Mouse (Mus musculus) limb, embryonic 11.5 days (tissue): ENCODE measurements around the gene 4933405L10Rik. TPM values are rescaled to one million over a fixed set of nuclear protein-coding genes. Genes with fewer than 3 reads are reported as not detected.
A peak's percentile ranks its signal among the peaks of the same experiment; 100 is the strongest.

Source experiments
- ATAC-seq: fragments of 200-750 bp; cut with Nextera tagmentation; 2 replicates; pipeline ENCODE4 v1.8.0; 2017; ENCODE audit warnings: low read depth; ENCODE audit not compliant: insufficient number of reproducible peaks, low FRiP score, low TSS enrichment
- DNase-seq: peaks from one replicate; pipeline ENCODE4 v3.0.0-alpha.2; 2015; ENCODE audit warnings: low spot score
- H3K27ac ChIP-seq: fragments of 300-500 bp; sonication (generic); replicated peaks from 2 replicates; pipeline ENCODE4 v1.5.1; 2014; ENCODE audit warnings: low read depth, mild to moderate bottlenecking, low read length
- H3K27me3 ChIP-seq: fragments of 300-500 bp; sonication (generic); 2 replicates; pipeline ENCODE4 v1.6.1; 2014; ENCODE audit warnings: mild to moderate bottlenecking, low read length, mixed read lengths; ENCODE audit not compliant: control insufficient read depth, insufficient read depth
- H3K36me3 ChIP-seq: fragments of 300-500 bp; sonication (generic); 2 replicates; pipeline ENCODE4 v1.6.1; 2014; ENCODE audit warnings: mild to moderate bottlenecking, low read length, moderate library complexity, mixed read lengths; ENCODE audit not compliant: control insufficient read depth, insufficient read depth
- H3K4me1 ChIP-seq: fragments of 300-500 bp; sonication (generic); 2 replicates; pipeline ENCODE4 v1.6.1; 2014; ENCODE audit warnings: low read length, mixed read lengths; ENCODE audit not compliant: control insufficient read depth, insufficient read depth
- H3K4me2 ChIP-seq: fragments of 300-500 bp; sonication (generic); 2 replicates; pipeline ENCODE4 v1.6.1; 2014; ENCODE audit warnings: low read depth, mild to moderate bottlenecking, moderate library complexity; ENCODE audit not compliant: severe bottlenecking
- H3K4me3 ChIP-seq: fragments of 300-500 bp; sonication (generic); 2 replicates; pipeline ENCODE4 v1.5.1; 2014; ENCODE audit warnings: low read depth, low read length
- H3K9ac ChIP-seq: fragments of 300-500 bp; sonication (generic); 2 replicates; pipeline ENCODE4 v1.6.1; 2014; ENCODE audit warnings: mild to moderate bottlenecking, low read length
- H3K9me3 ChIP-seq: fragments of 300-500 bp; sonication (generic); 2 replicates; pipeline ENCODE4 v1.6.1; 2016; ENCODE audit warnings: low read length; ENCODE audit not compliant: control insufficient read depth
- WGBS: fragments of 180-500 bp; shearing (Covaris S2); extraction: QIAGEN DNeasy Blood & Tissue Kit; methylation state at CpG from one replicate; pipeline ENCODE4 v1.1.7; 2014; 5-methylcytosine and 5-hydroxymethylcytosine counted together
- polyA plus RNA-seq: library from polyadenylated mRNA; unstranded; fragments of >200 nt; fragmentation: Nextera tagmentation; extraction: Ambion mirVana; gene quantifications from 2 replicates; pipeline ENCODE4 v1.2.1, GENCODE M21; 2014

Gene 4933405L10Rik
- polyA plus RNA-seq, 1 experiment from 2014 or later: 0.12 TPM

DNA sequence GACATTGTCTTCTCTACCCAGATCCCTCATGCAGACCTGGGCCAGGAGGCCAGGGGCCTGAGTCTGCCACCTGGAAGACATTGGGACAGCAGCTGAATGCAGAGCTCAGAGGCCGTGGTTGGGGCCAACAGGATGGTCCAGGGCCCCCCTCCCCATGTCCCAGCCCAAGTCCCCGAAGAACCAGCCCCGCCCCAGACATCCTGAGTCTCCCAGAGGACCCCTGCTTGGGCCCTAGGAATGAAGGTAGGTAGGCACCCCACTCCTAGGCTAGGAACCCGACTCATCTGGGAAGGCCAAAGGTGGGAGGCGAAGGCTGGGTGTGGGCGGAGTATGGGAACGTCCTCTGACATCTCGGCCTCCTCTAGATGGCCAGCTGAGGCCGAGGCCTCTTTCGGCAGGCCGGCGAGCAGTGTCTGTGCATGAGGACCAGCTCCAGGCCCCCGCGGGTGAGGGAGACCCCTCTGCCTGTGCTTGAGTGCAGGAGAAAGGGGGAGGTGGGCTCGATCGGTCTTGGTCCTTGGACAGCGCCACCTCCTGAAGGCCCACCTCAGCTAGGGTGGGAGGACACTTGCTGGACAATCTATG is 10.2 kb upstream of the 4933405L10Rik start:
- ATAC-seq: no peak
- no peak overlapping the region for H3K4me3 ChIP-seq

DNA sequence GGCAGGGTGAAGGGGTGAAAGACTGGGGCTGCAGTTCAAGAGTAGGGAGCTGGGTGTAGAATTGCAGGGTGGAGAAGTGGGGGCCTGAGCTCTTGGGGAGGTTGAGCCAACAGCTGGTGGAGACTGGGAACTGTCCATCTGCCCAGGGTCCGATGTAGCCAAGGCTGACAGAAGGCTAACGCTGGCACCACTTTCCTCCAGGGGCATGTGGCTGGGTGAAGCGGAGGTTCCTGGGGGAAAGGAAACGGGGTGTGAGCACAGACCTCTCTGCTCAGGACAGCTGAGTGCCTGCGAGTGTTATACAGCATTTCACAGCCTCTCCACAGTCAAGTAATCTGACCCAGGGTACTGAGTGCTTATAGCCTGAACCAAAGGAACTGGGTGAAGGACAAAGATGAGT is 8.7 kb upstream of the 4933405L10Rik start:
- ATAC-seq (no peak), DNase-seq (no peak)
- H3K4me3 ChIP-seq: no peak overlapping the region
- WGBS: 87% methylated on average over 5 of the region's 5 CpGs
- H3K9me3 ChIP-seq: no peaks in the 10 kb centered on the region
- no peak overlapping the region for H3K9ac ChIP-seq
- no peak overlapping the region for H3K27ac ChIP-seq
- peaks cover 8% of the 10 kb centered on the region; the same call in 1 of the 2 replicates for H3K36me3 ChIP-seq
- peaks cover 10% of the 10 kb centered on the region; the same call in 1 of the 2 replicates for H3K4me1 ChIP-seq
- H3K4me2 ChIP-seq: no peak overlapping the region
- H3K27me3 ChIP-seq: 0 out of 2 replicates have a peak, but pooled peaks cover 3% of the 10 kb centered on the region

More for the DNA sequence above, 10.2 kb upstream of the 4933405L10Rik start:
- peaks cover 8% of the 10 kb centered on the region; the same call in 1 of the 2 replicates for H3K36me3 ChIP-seq
- no peak overlapping the region for H3K9ac ChIP-seq
- 90% methylated on average over 17 of the region's 17 CpGs for WGBS
- peaks cover 10% of the 10 kb centered on the region; the same call in 1 of the 2 replicates for H3K4me1 ChIP-seq
- 0 out of 2 replicates have a peak, but pooled peaks cover 3% of the 10 kb centered on the region for H3K27me3 ChIP-seq
- no peaks in the 10 kb centered on the region for H3K9me3 ChIP-seq
- DNase-seq: no peak
- H3K27ac ChIP-seq: no peak overlapping the region
- H3K4me2 ChIP-seq: no peak overlapping the region

DNA sequence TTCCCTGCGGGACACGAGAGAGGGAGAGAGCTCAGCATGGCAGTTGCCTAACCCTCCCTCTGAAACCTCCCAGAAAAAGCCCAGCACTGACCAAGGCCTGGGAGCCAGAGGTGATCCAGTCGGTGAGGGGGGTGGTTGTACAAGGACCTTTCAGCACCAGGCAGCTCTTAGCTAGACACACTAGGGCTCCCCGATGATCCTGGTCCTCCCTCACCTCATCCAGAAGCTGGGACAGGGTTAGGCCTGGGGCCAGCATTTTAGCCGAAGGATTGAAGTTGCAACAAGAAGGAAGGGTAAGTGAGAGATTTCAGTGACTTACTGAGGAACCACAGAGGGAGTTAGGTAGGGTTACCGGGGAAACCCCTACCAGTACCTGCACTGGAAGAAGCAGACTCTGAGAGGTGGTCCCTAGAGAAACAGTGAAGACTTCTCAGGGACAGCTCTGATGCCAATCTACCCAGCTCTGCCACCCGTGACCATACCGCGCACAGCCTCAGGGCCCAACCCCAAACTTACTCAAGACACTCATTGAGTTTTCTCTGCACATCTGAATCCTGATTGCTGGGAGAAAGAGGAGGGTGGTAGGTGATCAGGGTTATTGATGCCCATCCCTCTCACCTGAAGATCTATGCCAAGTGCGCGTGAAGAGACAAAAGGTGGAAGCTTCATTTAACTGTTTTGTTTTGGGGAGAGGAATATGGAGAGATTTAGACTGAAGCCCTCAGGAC is 7.8 kb upstream of the 4933405L10Rik start:
- 0 out of 2 replicates have a peak, but pooled peaks cover 3% of the 10 kb centered on the region for H3K27me3 ChIP-seq
- no peak for ATAC-seq
- H3K4me2 ChIP-seq: peak overlapping the region; percentile 74
- peaks cover 10% of the 10 kb centered on the region; the same call in 1 of the 2 replicates for H3K4me1 ChIP-seq
- no peak overlapping the region for H3K27ac ChIP-seq
- no peaks in the 10 kb centered on the region for H3K9me3 ChIP-seq
- no peak overlapping the region for H3K9ac ChIP-seq
- no peak for DNase-seq
- H3K36me3 ChIP-seq: peaks cover 8% of the 10 kb centered on the region; the same call in 1 of the 2 replicates
- WGBS: 93% methylated on average over 11 of the region's 11 CpGs
- H3K4me3 ChIP-seq: peak overlapping the region; percentile 46

DNA sequence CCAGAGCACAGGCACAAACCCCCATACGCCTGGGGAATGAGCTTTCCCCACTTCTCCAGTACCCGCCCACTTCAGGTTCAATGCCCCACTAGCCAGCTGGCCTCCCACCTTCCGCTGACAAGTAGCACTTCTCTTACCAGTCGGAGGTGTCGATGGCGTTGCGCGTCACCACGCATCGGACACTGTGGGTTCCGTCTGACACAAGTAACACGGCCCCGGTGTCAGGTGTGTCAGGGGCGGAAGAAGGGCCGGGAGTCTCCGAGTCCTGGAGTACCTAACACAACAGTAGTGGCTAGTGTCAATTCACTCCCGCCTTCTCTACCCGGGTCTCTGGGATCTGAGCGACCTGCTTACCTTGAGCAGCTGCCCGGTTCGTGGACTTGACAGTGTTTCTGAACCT is 6.9 kb upstream of the 4933405L10Rik start:
- ATAC-seq: peak; percentile 26
- 0% methylated on average over 21 of the region's 21 CpGs for WGBS

DNA sequence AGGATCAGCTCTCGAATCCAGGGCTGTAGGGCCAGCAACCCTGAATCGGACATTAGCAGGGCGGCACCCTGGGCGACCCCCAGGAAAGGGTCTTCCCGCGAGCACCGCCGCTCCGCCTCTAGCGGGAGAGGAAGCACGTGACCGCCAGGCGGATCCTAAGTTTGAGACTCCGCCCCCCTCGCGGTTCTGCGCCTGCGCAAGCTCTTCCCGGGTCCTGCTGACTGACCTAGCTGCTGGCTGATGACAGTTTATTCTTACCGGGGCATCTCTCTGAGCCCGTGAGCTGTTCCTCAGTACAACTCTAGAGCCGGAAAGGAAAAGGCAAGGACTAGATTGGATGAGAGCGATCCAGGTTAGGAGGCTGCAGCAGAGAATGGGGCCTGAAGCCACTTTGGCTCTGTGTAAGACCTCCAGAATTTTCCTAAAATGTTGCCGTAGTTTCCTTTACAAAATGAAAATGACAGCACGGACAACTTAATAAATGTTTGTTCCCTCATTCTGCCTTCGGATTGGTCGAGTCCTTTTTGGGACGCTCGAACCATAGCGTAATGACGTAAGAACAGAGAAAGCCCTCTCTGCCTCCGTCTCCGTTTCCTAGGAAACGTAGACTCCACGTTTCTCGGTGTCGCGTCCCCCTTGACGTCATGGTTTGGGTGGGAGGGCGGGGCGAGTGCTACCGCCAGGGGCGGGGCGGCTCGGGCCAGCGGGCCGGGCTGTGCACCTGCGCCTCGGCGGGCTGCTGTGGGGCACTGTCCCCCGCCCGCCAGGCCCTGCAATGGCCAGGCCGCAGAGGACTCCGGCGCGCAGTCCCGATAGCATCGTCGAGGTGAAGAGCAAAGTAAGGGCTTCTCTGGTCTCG is 6.3 kb upstream of the 4933405L10Rik start, which contains the start of the genes Acd and Pard6a:
Acd (minus strand) TSS at position 137 of the 859 bp plus-strand sequence.
Pard6a (plus strand) TSS at position 183 of the 859 bp plus-strand sequence.
- H3K36me3 ChIP-seq: peaks cover 10% of the 10 kb centered on the region
- no peaks in the 10 kb centered on the region for H3K9me3 ChIP-seq
- DNase-seq (peak; percentile 98), ATAC-seq (peak; percentile 65)
- peak within 1 kb of the TSS; percentile 39 for H3K9ac ChIP-seq
- peak within 1 kb of the TSS; percentile 74 for H3K4me2 ChIP-seq
- H3K27ac ChIP-seq: peak within 1 kb of the TSS; percentile 60
- under 1% methylated on average over 60 of the region's 60 CpGs for WGBS
- peak within 1 kb of the TSS; percentile 46 for H3K4me3 ChIP-seq
- H3K4me1 ChIP-seq: peaks cover 10% of the 10 kb centered on the region
- H3K27me3 ChIP-seq: no peaks in the 10 kb centered on the region

More for the DNA sequence above, 6.9 kb upstream of the 4933405L10Rik start:
- H3K9me3 ChIP-seq: no peaks in the 10 kb centered on the region
- H3K36me3 ChIP-seq: peaks cover 10% of the 10 kb centered on the region
- peak overlapping the region; percentile 8 for H3K9ac ChIP-seq
- peak overlapping the region; percentile 60; the same call in 1 of the 2 replicates for H3K27ac ChIP-seq
- no peak for DNase-seq
- peak overlapping the region; percentile 74 for H3K4me2 ChIP-seq
- peak overlapping the region; percentile 46 for H3K4me3 ChIP-seq
- H3K27me3 ChIP-seq: 0 out of 2 replicates have a peak, but pooled peaks cover under 1% of the 10 kb centered on the region
- H3K4me1 ChIP-seq: peaks cover 10% of the 10 kb centered on the region; the same call in 1 of the 2 replicates

DNA sequence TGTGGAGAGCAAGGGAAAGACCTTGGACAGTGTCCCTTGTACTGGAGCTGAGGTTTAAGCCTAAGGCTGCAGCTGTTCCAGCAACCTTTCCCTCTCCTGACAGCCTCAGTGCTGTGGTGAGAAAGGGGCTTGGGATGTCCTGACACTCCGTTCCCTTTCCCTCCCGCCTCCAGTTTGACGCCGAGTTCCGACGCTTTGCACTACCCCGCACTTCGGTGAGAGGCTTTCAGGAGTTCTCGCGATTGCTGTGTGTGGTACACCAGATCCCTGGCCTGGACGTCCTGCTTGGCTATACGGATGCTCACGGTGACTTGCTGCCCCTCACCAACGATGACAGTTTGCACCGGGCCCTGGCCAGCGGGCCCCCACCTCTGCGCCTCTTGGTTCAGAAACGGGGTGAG is 5.5 kb upstream of the 4933405L10Rik start:
- H3K27me3 ChIP-seq: no peaks in the 10 kb centered on the region
- no peak overlapping the region; the same call in 1 of the 2 replicates for H3K27ac ChIP-seq
- no peak for ATAC-seq
- peak overlapping the region; percentile 70 for H3K4me2 ChIP-seq
- peaks cover 15% of the 10 kb centered on the region for H3K4me1 ChIP-seq
- 44% methylated on average over 18 of the region's 18 CpGs for WGBS
- H3K36me3 ChIP-seq: peaks cover 10% of the 10 kb centered on the region
- H3K9ac ChIP-seq: peak overlapping the region; percentile 39
- H3K9me3 ChIP-seq: no peaks in the 10 kb centered on the region
- peak overlapping the region; percentile 46 for H3K4me3 ChIP-seq
- no peak for DNase-seq

DNA sequence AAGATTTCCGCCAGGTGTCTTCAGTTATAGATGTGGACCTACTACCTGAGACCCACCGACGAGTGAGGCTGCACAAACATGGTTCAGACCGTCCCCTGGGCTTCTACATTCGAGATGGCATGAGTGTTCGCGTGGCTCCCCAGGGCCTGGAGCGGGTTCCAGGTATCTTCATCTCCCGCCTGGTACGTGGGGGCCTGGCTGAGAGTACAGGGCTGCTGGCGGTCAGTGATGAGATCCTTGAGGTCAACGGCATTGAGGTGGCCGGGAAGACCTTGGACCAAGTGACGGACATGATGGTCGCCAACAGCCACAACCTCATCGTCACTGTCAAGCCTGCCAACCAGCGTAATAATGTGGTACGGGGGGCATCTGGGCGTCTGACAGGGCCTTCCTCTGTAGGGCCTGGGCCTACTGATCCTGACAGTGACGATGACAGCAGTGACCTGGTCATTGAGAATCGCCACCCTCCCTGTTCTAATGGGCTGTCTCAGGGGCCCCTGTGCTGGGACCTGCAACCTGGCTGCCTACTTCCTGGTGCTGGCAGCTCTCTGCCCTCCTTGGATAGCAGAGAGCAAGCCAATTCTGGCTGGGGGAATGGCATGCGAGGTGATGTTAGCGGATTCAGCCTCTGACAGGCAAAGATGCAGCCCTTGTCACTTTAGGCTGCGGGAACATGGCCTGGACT is 4.6 kb upstream of the 4933405L10Rik start:
- ATAC-seq: no peak
- H3K27me3 ChIP-seq: no peaks in the 10 kb centered on the region
- H3K36me3 ChIP-seq: peaks cover 9% of the 10 kb centered on the region
- 93% methylated on average over 24 of the region's 24 CpGs for WGBS
- 0 out of 2 replicates have a peak overlapping the region, but pooled peaks have one; percentile 6 for H3K4me3 ChIP-seq
- no peak for DNase-seq
- H3K27ac ChIP-seq: no peak overlapping the region
- peaks cover 15% of the 10 kb centered on the region for H3K4me1 ChIP-seq
- H3K4me2 ChIP-seq: no peak overlapping the region
- H3K9me3 ChIP-seq: no peaks in the 10 kb centered on the region
- no peak overlapping the region for H3K9ac ChIP-seq
